Mouse (Mus musculus) right cerebral cortex, adult 18-20 months (tissue): Measurements from ENCODE around the gene Psmb10.
"Not testable (repeated sequence)": the region's sequence is repeated elsewhere in the genome, so short reads cannot be mapped to it uniquely, and the experiment has no call there.

Experiments
- DNase-seq: peaks from one replicate; pipeline ENCODE4 v3.0.0; 2022; ENCODE audit warnings: mixed read lengths

Gene Psmb10

DNA sequence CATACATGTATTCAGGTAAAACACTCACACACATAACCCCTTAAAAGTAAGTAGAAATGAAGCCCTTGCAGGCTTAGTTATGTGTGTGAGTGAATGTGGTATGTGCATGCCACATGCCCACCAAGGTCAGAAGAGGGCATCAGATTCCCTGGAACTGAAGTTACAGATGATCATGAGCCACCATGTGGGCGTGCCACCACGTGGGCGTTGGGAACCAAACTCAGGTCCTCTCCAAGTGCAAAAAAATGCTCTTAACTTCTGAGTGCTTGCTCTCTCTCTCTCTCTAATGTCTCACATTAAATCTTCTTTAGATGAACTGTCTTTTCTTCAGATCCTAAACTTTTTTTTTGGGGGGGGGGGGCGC lies at the start of gene Psmb10:
Gene Psmb10, minus strand, starts transcription at position 139 of the 364 bp plus-strand sequence.
- DNase-seq: no peak

DNA sequence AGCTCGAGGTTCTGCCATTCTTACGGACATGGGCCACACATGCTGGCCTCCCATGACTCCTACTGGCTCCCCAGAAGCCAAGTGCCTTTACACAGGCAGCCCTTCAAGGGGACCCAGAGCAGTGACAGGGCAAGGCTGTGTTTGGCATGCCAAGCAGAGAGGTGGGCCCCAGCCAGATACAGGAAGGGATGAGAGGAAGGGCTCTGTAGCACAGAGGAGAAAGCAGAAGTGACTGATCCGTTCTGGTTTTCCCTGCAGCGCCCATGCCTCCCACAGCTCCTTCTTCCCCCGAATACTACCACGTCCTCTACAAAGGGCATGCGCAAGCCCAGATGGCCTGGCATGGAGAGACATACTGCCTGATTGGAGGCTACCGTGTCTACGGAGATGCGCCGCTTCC lies 45.2 kb upstream of the Psmb10 start:
- not testable (repeated sequence) for DNase-seq

DNA sequence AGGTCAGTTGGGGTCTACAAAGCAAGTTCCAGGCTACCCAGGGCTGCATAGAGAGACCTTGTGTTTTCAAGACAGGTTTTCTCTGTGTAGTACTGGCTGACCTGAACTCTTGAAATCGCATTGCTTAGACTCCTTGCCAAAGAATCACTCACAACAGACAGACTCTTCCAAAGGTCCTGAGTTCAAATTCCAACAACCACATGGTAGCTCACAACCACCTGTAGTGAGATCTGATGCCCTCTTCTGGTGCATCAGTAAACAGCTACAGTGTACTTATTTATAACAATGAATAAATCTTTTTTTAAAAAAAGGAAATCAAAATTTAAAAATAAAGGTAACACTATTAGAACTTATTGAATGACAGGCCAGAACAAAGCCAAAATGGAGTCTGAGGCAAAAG lies 42.9 kb upstream of the Psmb10 start:
- no peak for DNase-seq

DNA sequence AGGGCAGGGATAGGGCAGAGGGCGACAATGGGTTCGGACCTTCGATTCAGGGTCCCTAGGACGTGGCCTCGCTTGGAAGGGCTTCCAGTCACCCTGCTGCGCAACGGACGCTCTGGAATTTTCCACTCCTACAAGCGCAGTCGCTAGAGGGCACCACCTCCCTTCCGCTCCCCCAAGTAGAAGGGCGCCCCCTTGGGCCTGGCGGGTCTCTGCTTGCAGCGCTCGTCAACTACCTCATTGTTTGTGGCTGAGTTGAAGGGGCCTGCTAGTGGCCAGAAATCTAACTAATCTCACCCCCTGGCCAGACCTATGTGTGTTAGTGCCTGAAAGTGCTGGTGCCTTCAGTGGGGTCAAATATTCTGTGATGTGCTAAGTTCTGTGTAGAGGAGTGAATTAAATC lies 41.1 kb upstream of the Psmb10 start, which contains the start of gene Dpep3:
Gene Dpep3, minus strand, starts transcription at position 105 of the 400 bp plus-strand sequence.
- no peak for DNase-seq

DNA sequence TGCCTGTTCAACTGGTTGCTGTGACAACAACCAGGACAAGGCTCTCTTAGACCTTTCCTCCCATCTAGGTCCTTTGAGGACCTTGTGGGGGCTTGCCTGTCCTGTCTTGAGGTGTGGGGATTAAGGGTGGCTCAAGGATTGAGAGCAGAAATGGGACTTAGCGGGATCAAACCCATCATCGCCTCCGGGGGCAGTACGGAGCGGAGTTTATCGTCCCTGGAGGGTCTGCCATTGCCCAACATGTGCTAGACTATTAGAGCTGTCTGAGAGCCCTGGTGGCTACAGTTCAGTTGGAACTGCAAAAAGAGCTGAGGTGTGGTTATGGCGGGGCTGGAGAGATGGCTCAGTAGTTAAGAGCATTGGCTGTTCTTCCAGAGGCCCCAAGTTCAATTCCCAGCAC lies 37.1 kb upstream of the Psmb10 start:
- no peak for DNase-seq

DNA sequence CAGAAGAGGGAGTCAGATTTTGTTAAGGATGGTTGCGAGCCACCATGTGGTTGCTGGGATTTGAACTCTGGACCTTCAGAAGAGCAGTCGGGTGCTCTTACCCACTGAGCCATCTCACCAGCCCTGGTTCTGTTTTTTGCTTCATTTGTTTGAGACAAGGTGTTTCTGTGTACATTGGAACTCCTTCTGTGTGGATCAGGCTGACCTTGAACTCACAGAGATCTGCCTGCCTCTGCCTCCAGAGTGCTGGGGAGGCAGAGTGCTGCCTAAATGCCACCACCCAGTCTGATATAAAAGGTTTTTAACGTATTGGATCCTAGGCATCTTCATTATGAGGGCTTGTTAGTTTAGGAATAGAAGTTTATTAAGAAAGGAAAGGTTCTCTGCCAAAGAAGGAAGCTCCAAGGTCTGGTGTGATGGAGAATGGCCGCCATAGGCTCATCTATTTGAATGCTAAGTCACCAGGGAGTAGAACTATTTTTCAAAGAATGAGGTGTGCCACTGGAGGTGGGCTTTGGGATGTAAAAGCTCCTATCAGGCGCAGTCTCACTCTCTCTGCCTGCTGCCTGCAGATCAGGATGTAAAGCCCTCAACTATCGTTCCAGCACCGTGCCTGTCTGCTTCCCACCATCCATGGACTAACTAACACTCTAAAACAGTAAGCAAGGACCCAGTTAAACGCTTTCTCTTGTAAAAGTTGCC lies 32.9 kb upstream of the Psmb10 start:
- no peak for DNase-seq

DNA sequence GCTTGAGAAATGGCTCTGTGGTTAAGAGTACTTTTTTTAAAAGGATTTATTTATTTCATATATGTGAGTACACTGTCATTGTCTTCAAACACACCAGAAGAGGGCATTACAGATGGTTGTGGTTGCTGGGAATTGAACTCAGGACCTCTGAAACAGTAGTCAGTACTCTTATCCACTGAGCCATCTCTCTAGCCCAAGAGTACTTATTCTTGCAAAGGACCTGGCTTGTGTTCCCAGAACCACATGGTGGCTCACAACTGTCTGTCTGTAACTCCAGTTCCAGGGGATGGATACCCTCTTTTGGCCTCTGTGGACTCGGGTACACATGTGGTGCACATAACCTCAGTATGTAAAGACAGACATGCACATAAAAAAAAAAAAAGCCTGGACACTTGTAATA lies 31.1 kb upstream of the Psmb10 start:
- no peak for DNase-seq

DNA sequence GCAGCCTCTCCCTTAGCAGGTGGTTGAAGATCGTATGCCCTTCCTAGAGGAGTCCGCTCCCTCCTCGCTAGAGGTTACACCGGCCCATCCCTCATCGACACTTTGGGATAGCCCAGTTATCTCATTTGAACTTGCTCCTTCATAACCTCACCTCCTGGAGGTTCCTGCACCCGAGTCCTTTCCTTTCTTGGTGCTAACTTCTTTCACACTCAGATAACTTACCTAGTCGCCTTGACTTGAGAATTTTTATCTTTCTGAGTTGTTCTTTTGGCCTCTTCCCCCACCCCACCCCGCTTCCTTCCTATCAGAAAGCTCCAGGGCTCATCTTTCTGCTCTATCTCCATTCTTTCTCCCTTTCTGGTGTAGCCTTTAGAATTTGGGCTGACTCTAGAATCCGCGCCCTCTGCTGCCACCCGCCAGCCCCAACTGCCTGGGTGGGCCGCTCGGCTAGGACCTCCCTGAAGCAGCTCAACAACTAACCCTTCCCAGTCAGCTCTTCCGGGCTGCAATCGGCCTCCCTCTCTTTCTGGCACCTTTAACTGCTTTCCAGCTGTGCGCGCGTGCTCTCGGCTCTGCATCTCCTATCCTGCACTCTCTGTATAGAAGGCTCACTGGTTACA lies 28.6 kb upstream of the Psmb10 start:
- DNase-seq: no peak

DNA sequence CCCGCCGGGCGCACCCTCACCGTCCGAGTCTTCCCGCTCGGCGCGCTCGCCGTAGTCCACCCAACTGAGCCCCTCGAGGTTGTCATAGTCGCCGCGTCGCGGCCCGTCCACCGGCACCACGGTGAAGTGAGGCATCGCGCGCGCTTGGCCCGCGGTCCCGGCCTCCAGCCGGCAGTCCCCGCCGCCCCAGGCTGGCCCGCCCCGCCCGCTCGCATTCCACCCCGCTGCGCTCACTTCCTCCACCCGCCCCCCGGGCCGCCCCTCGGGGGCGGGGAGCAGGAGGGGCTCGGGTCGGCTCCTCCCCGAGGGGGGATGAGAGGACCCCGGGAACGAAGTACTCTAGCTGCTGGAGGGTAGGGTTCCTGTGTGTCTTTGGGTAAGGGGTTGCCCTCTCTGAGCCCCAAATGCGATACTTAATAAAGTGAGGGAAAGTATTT lies 27.7 kb upstream of the Psmb10 start, which contains the start of gene Slc12a4:
Gene Slc12a4, minus strand, starts transcription at position 193 of the 437 bp plus-strand sequence.
- DNase-seq: peak; percentile 28

DNA sequence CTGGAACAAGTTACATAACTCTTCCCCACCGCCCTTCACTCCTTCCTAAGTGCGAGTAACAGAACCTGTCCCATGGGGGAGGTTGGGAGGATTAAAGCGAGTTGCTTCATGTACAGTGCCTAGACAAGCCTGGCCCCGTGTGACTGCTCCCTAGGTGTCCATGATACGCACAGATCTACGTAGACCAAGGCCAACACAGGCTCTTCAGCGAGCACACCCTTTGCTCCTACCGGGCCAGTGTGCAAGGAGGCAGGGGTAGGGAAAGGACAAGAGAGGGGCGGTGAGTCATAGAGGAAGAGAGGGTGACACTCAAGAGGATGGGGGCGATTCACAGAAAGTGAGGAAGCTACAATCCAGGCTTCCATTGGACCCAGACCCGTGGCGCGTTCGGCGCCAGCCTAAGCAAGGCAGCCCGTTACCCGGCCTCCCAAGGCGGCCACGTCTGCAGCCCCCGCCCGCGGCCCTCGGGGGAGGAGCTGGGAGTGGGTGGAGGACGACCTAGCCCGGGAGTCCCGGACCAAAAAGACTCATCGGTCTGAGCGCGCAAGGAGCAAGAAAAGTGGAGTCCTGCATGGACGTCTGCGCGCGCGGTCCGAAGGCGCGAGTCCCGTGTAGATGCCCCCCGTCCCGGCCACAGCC lies 27.1 kb upstream of the Psmb10 start:
- DNase-seq: no peak

DNA sequence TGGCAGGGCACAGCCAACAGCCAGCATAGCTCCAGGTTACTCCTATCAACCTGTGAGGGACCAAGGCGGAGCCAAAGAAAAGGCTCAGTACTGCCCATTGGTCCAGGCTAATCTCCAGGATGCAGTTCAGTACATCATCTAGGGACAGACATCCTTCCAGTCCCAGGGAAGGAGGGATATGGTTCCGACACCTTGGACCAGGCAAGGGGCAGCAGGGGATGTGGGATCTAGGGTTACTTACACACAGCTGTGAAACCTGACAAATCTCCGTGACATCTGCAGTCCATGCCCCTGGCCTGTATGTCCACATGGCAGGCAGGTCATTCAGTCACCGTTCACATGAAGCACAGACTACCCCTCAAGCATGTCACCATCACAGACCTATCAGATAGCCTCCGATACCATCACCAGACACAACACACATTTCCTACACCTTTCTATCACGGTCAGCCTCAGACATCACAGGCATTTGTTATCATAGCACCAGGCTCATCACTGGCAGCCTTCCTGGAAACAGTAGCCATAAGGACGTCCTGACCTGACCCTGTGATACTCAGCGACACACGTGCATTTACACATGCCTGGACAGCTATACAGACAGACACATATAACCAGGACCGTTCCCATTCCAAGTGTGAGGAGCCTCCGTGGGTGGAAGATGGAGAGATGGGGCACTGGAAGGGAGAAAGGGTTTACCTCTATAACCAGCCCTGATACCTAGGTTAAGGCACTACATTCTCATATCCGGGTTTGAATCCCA lies 26.4 kb upstream of the Psmb10 start:
- no peak for DNase-seq

DNA sequence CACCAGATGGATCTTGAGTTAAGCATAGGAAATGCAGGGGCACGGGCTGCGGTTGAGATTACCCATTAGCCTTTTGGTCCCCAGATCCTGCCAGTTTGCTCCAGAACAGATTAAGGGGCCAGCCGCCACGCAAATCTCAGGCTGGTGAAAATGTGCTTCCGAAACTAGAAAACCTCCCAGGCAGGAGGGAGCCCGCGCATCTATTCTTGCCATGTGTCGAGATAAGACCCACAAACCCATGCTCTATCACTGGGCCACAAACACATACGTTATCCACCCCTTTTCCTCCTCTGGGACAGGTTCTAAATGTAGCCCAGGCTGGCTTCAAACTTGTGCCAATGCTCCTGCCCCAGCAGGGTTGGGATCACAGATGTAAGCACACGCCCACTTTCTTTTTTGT lies 23.3 kb upstream of the Psmb10 start:
- DNase-seq: no peak

DNA sequence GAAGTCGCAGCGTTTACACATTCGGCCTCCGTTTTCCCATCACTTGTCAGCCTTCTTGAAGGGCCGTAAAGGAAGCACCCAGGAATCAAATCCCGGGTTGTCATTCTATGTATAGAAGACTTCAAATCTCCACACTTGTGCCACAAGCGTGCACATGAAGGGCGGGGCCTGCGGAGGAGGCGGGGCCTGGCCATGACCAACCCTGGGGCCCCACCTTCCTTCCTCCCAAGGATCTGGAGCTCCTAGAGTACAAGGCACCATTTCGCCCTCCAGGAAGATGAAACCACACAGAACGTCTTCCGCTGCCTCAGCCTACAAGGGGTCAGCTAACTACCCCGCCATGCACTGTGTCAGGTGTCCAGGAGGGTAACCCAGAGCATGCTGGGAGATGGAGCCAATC lies 22.9 kb upstream of the Psmb10 start:
- no peak for DNase-seq

DNA sequence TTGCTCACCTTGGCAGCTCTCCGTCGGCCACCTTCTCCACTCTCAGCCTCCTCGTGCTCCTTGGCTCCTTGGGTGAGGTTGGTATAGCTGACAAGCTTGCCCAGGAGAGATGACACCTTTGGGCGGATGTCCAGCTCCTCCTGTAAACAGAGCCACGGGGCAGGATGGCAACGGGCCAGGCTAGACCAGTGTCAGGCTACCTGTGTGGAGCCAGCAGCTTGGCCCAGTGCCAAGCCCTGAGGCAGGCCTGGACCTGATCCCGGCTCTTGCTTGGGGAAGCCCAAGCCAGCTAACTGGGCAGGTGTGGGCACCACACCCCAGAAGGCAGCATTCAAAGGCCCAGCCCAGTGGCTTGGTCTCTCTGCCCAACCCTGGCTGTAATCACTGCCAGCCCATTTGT lies 21.1 kb upstream of the Psmb10 start:
- no peak for DNase-seq

DNA sequence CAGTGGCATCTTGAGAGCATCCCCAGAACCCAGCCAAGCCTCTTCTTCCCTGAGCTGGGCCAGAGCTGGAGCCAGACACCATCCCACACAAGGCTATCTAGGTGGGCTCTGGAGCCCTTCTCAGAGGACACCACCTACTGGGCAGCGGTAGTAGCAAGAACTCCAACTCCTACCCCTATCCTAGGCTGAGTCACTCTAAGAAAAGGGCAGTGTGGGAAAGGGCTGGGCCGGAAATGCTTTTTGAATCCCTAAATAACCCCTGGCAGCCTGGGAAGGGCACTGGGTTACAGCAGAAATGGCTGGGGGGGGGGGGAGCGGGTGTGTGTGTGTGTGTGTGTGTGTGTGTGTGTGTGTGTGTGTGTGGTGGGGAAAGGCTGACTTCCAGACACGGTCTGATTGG lies 19.6 kb upstream of the Psmb10 start:
- DNase-seq: no peak

DNA sequence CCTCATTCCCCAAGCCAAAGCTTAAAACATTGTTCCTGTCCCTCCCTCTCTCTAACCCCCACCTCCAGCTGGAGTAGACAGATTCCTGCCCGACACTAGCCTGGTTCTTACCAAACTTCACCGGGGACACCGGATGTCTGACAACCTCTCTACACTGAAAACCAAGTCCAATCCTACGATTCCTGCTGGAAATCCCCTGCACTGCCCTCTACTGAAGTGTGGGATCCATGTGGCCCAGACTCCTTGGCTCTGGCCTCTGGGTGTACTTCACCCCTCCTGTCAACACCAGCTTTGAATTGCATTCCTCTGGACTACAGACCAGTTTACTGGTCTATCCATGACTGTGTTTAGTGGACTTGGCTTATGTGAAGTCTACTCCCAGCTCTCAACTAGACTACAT lies 18.3 kb upstream of the Psmb10 start:
- DNase-seq: no peak

DNA sequence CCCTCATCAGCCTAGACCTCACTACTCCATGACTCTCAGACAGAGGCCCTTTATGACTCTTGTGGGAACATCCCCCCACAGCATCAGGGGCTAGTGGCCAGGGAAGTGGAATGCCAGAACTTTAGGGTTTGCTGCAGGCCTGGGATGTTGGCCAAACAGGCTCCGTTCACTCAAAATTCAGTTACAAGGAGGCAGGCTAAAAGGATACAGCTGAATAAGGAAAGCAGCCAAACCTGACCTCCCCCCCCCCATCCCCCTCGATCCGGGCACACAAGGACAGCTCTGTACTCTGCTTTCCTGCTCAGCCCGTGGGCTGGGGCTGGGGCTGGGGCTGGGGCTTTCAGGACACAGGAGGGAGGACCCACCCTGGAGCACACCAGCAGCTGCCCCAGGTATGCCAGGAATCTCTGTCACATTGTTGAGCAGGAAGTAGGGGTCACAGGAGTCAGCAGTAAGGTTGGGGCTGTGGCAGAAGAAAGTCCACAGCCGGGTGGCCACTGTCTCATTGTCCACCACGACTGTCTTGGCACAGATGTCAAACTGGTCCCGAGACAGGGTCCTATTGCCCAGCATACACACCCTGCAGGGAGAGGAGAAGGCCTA lies 12.9 kb upstream of the Psmb10 start:
- DNase-seq: peak; percentile 54

DNA sequence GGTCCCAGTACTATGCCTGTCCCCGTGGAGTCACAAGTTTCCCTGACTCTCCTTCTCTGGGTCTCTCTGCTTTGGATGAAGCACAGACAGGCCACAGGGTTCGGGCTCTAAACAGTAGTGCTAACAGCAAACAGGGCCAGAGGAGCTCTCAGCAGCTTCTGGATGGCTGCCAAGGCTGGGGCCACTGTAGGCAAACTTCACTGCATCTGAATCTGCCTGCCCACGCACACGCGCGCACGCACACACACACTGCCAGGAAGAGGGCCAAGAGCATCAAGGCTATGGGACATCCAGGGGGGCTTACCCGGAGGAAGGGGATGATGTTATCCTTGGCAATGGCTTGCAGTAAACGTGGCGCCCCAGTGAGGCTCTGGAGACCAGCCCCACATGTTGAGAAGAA lies 11.1 kb upstream of the Psmb10 start:
- peak; percentile 67 for DNase-seq

DNA sequence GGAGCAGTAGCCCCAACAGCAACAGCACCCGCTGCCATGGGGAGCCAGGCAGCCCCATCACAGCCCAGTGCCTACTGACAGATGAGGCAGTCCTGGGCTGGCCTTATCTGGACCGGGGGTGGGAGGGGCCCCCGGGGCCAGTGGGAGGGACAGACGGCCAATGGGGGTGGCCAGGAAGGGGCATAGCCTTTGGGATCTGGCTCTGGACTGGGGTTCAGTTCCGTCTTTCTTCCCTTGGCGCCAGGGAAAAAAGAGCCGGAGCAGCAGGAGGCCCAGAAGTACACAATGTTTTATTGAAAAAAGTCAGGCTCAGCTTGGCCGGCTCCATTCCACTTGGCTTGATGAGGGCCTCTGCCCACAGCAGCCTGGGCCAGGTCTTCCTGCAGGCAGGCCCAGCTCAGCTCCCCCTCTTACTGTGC lies 5.1 kb upstream of the Psmb10 start, which contains the start of gene Lcat:
Gene Lcat, minus strand, starts transcription at position 62 of the 419 bp plus-strand sequence.
- DNase-seq: peak; percentile 56

DNA sequence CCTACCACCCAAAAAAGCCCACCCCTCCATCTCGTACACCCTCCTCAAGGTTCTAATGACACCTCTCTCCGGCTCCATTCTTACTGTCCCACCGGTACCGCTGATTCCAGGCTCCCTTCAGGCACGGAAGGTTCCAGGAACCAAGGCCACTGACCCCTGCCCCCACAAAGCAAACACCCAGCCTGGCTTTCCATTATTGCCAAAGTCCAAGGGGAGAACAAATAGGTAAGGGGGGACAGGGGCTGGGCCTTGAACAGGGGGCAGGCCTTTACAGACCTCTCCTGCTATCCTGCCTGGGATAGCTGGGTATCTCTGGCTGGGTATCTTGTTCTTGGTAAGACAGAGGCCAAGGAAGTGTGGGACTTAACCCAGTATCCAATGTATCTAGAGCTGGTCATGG lies 4.3 kb upstream of the Psmb10 start:
- DNase-seq: no peak

DNA sequence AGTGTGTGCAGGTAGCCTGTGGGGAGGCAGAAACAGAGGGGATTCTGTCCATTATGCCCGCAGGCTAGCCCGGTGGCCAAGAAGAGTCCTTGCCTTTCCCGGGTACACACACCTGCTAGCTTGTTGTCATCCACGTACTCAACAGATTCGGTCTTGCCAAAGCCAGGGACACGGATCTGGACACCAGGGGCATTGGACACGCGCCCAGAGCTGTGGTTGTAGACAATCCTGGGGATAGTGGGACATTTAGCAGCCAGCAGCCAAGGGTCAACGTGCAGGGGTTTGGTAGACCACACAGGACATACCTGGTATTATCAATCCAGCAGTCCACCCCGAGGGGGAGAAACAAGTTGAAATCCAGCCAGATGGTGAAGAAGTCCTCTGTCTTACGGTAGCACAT lies 3.8 kb upstream of the Psmb10 start:
- no peak for DNase-seq

DNA sequence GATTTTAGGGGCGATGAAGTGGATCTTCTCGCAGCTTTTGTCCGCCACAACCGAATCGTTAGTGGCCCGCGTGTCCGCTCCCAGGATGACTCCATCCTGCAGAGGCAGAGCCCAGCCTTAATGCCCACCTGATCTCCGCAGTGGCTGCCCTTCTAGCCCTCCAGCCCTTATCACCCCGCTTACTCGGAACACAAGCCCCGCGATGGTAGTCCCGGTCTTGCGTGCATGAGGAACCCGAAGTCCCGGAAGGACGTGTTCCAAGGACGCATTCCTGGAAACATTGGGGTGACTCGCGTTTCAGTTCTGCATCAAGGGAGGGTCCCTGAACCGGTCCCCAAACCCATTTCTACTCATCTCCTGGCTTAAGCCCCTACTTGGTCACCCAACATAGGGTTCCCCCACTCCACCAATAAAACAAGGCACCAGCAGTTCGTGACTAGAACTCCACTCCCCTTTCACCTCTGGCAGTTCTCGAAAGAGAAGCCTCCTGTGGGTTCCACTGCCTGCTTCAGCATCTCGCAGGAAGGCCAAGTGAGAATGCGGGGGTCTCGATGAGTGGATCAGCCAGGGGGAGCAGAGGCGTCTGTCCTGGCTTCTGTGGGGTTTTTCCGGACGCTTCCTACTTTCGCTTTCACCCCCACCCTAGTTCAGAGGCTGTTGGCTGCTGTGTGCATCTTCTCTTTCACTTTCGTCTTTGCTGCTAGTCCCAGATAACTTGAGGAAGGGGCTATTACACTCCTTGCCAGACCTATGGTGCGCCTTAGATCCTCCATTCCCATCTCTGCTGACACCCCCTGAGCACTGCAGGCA lies 543 bp downstream of the Psmb10 start:
- DNase-seq: peak; percentile 39
